Mouse (Mus musculus) embryonic facial prominence, embryonic 15.5 days (tissue): ENCODE measurements at regions not wholly inside any gene's neighbourhood (a gene's known extent, or its start where the extent isn't known, plus 50 kb on each side); places are given as distances from the start of the nearest gene placed in this dataset.

ENCODE experiments used
- ATAC-seq: fragments of 200-750 bp; cut with Nextera tagmentation; 2 replicates; pipeline ENCODE4 v1.8.0; 2017; ENCODE audit warnings: low read depth, moderate TSS enrichment; ENCODE audit not compliant: insufficient number of reproducible peaks, low FRiP score, low TSS enrichment
- H3K27ac ChIP-seq: fragments of 300-500 bp; sonication (generic); replicated peaks from 2 replicates; pipeline ENCODE4 v1.5.1; 2015; ENCODE audit warnings: mild to moderate bottlenecking, inconsistent platforms
- H3K27me3 ChIP-seq: fragments of 300-500 bp; sonication (generic); 2 replicates; pipeline ENCODE4 v1.6.1; 2015; ENCODE audit warnings: inconsistent platforms
- H3K36me3 ChIP-seq: fragments of 300-500 bp; sonication (generic); 2 replicates; pipeline ENCODE4 v1.6.1; 2015; ENCODE audit warnings: mild to moderate bottlenecking, inconsistent platforms
- H3K4me1 ChIP-seq: fragments of 300-500 bp; sonication (generic); 2 replicates; pipeline ENCODE4 v1.6.1; 2015; ENCODE audit warnings: inconsistent platforms
- H3K4me2 ChIP-seq: fragments of 300-500 bp; sonication (generic); replicated peaks from 2 replicates; pipeline ENCODE4 v1.6.1; 2015; ENCODE audit warnings: mild to moderate bottlenecking, inconsistent platforms
- H3K4me3 ChIP-seq: fragments of 300-500 bp; sonication (generic); replicated peaks from 2 replicates; pipeline ENCODE4 v1.5.1; 2015; ENCODE audit warnings: mild to moderate bottlenecking, inconsistent platforms
- H3K9ac ChIP-seq: fragments of 300-500 bp; sonication (generic); 2 replicates; pipeline ENCODE4 v1.6.1; 2015; ENCODE audit warnings: inconsistent platforms
- H3K9me3 ChIP-seq: fragments of 300-500 bp; sonication (generic); replicated peaks from 2 replicates; pipeline ENCODE4 v1.6.1; 2016; ENCODE audit warnings: inconsistent platforms
- WGBS: fragments of 180-500 bp; shearing (Covaris S2); methylation state at CpG from one replicate; pipeline ENCODE4 v1.1.7; 2015; 5-methylcytosine and 5-hydroxymethylcytosine counted together

- no peaks in the 10 kb centered on the region for H3K36me3 ChIP-seq
- H3K4me1 ChIP-seq: no peaks in the 10 kb centered on the region
- H3K27ac ChIP-seq: no peak overlapping the region
- no peaks in the 10 kb centered on the region for H3K9me3 ChIP-seq
- H3K9ac ChIP-seq: no peak overlapping the region
- no peaks in the 10 kb centered on the region for H3K27me3 ChIP-seq
- WGBS: 12% methylated on average over 1 of the region's 1 CpGs
- ATAC-seq: no peak
- no peak overlapping the region for H3K4me2 ChIP-seq
- no peak overlapping the region for H3K4me3 ChIP-seq
Measured at GRCm38 (mm10) chr13:102521427-102521826, 171.9 kb upstream of the Cd180 start.

GRCm38 (mm10) chr13:102522080-102522479 lies 171.3 kb upstream of the Cd180 start:
- Histone ChIP-seq H3K27ac (no peak overlapping the region), H3K27me3 (no peaks in the 10 kb centered on the region), H3K36me3 (no peaks in the 10 kb centered on the region), H3K4me2 (no peak overlapping the region), H3K9me3 (no peaks in the 10 kb centered on the region), H3K4me3 (no peak overlapping the region), H3K9ac (no peak overlapping the region), H3K4me1 (no peaks in the 10 kb centered on the region)
- ATAC-seq: no peak
- WGBS: 76% methylated on average over 1 of the region's 1 CpGs

DNA sequence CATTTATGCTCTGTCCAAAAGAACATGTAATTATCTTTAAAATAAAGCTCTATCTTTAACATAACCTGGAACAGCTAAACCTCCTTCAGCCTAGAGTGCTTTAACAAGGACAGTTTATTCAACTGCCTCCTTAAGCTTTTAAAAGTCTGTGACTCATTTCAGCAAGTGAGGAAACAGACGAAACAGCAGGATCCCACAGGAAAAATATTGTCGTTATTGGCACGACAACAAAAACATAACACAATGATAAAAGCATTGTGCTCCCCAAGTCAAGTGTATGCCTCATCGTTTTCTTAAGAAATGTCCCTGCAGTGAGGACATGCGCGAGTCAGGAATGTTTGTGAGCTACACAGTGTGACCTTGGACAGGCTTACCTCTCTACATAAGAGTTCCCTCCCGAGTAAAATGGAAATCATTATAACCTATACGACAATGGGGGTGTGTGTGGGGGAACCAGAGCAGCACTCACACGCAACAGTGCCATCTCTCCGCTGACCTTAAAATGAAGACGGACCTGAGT lies 166.7 kb upstream of the Cd180 start:
- ATAC-seq: no peak
- WGBS: 66% methylated on average over 11 of the region's 11 CpGs

DNA sequence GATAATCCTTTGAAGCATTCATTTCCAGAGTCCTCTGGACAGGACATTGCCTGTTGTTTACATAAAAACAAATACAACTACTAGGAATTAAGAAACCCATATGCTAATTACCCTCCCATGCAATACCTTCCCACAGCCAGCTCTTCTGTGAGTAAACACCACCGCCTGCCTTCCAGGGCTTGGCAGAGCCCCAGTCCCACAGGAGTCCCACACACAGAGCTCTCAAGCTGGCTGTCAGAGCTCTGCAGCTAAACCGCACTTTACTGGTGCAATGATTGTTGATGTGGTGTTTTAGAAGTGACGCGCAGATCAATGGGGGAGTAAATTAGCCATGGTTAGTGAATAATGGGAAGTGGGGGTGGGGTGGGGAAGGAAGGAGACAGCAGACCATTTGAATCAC lies 159.6 kb upstream of the Cd180 start:
- peaks cover 27% of the 10 kb centered on the region for H3K4me1 ChIP-seq
- 8% methylated on average over 4 of the region's 4 CpGs for WGBS
- H3K9ac ChIP-seq: no peak overlapping the region
- H3K27me3 ChIP-seq: no peaks in the 10 kb centered on the region
- no peak overlapping the region for H3K4me3 ChIP-seq
- no peaks in the 10 kb centered on the region for H3K9me3 ChIP-seq
- 0 out of 2 replicates have a peak overlapping the region, but pooled peaks have one; percentile 28 for H3K27ac ChIP-seq
- 0 out of 2 replicates have a peak overlapping the region, but pooled peaks have one; percentile 5 for H3K4me2 ChIP-seq
- peak; percentile 58; the same call in 1 of the 2 replicates for ATAC-seq
- no peaks in the 10 kb centered on the region for H3K36me3 ChIP-seq

More for the DNA sequence above, 166.7 kb upstream of the Cd180 start:
- no peak overlapping the region for H3K4me3 ChIP-seq
- H3K4me1 ChIP-seq: no peaks in the 10 kb centered on the region
- H3K27me3 ChIP-seq: no peaks in the 10 kb centered on the region
- no peak overlapping the region for H3K9ac ChIP-seq
- no peaks in the 10 kb centered on the region for H3K9me3 ChIP-seq
- H3K4me2 ChIP-seq: no peak overlapping the region
- H3K27ac ChIP-seq: no peak overlapping the region
- no peaks in the 10 kb centered on the region for H3K36me3 ChIP-seq

GRCm38 (mm10) chr13:102537424-102538242 lies 155.7 kb upstream of the Cd180 start:
- WGBS: 12% methylated on average over 19 of the region's 19 CpGs
- no peak overlapping the region for H3K9ac ChIP-seq
- peak overlapping the region; percentile 24; the same call in 1 of the 2 replicates for H3K27ac ChIP-seq
- no peaks in the 10 kb centered on the region for H3K27me3 ChIP-seq
- peak overlapping the region; percentile 14 for H3K4me3 ChIP-seq
- H3K4me1 ChIP-seq: peaks cover 27% of the 10 kb centered on the region
- H3K4me2 ChIP-seq: peak overlapping the region; percentile 35
- no peaks in the 10 kb centered on the region for H3K9me3 ChIP-seq
- ATAC-seq: peak; percentile 51
- H3K36me3 ChIP-seq: no peaks in the 10 kb centered on the region

DNA sequence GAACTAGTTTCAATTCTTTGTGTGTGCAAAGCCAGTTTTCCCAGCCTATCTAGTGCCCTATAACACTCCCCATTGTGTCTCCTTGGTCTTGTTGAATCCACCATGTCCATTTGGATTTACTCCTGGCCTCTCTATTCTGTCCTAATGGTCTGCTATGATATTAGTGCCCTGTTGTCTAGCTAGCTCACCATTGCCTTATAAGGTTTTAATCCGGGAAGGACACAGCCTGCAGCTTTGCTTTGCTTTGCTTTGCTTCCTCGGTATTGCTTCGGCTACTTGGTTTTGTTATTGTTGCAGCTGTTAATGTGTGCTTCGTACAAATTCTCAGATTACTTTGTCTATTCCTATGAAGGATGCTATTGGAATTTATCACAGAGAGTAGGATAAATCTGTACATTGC lies 152.9 kb upstream of the Cd180 start:
- Histone ChIP-seq H3K9me3 (no peaks in the 10 kb centered on the region), H3K36me3 (no peaks in the 10 kb centered on the region), H3K4me2 (no peak overlapping the region), H3K9ac (no peak overlapping the region), H3K4me1 (peaks cover 11% of the 10 kb centered on the region), H3K27me3 (no peaks in the 10 kb centered on the region), H3K27ac (no peak overlapping the region), H3K4me3 (no peak overlapping the region)
- WGBS: 81% methylated on average over 4 of the region's 4 CpGs
- ATAC-seq: no peak

DNA sequence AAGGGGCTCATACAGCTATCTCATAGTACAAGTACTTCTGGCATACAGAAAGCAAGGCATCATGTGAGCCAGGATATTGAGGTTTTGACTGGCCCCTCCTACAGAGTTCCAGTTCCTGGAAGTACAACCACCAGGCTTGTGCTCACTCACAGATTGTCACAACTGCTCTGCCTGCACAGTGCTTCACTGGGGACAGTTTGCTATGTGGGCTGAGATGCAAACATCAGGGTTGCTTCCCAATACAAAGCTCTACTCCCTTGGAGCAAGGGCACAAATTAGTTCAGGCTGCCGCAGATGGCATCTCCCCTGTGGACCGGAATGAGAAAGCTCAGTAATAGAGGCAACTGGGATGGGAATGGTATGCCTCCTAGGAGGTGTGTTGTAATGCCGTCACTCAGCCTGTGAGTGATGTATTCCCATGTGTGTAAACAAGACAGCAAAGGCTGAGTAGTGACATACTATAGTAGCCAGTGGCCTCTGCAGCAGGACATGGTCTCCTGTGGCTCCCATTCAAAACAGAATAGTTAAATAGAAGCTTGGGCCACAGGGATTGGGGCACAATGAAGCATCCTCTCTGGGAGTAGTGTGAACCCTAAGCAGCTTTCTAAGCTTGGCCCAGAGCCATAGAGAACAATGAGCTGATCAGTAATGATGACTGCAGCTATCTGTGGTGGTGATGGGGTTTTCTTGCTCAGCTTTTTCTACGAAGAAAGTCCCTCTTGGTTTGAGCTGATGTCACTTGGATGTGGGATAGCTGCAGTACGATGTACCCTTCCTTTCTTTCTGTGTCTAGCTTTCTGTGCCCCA lies 148.8 kb upstream of the Cd180 start:
- no peak overlapping the region for H3K9ac ChIP-seq
- 0 out of 2 replicates have a peak, but pooled peaks have one; percentile 57 for ATAC-seq
- H3K9me3 ChIP-seq: no peaks in the 10 kb centered on the region
- H3K4me3 ChIP-seq: no peak overlapping the region
- WGBS: 61% methylated on average over 5 of the region's 5 CpGs
- H3K27me3 ChIP-seq: no peaks in the 10 kb centered on the region
- no peak overlapping the region for H3K4me2 ChIP-seq
- H3K27ac ChIP-seq: no peak overlapping the region
- no peaks in the 10 kb centered on the region for H3K4me1 ChIP-seq
- no peaks in the 10 kb centered on the region for H3K36me3 ChIP-seq

DNA sequence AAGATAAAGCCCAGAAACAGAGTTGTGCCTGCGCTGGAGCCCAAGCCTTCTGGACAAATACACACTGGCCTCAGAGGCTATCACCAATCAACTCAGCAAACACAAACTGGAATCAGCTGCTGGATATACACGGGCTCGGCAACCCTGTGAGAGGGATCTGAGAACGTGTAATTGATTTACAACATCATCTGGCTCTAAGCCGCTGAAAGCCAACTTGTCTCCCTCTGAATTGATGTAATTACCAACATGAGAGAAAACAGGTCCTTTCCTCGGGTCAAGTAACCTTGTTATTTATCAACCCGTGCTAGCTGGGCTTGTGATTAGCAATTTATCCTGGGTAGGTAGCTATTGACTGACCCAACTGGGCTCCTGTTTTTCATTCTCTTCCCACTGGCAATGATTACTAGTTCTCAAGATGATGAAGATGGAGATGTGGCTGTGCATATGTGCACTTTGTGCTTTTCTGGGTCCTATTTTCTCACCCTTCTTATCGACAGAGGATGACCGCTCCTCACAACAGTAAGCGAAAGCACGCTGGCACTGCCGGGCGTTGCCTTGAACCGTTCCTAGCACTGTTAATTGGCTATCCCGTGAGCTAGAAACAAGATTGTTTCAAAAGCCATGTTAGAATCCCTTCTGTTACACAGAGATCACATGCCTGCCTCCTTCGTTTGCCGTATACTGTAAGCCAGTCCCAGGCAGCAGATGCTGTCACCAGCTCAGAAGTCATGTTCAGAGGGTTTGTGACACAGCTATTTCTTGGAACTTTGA lies 147.3 kb upstream of the Cd180 start:
- Histone ChIP-seq H3K4me1 (no peaks in the 10 kb centered on the region), H3K4me3 (no peak overlapping the region), H3K9ac (no peak overlapping the region), H3K36me3 (no peaks in the 10 kb centered on the region), H3K9me3 (no peaks in the 10 kb centered on the region), H3K27me3 (no peaks in the 10 kb centered on the region), H3K4me2 (no peak overlapping the region), H3K27ac (no peak overlapping the region)
- WGBS: 36% methylated on average over 17 of the region's 17 CpGs
- ATAC-seq: no peak

DNA sequence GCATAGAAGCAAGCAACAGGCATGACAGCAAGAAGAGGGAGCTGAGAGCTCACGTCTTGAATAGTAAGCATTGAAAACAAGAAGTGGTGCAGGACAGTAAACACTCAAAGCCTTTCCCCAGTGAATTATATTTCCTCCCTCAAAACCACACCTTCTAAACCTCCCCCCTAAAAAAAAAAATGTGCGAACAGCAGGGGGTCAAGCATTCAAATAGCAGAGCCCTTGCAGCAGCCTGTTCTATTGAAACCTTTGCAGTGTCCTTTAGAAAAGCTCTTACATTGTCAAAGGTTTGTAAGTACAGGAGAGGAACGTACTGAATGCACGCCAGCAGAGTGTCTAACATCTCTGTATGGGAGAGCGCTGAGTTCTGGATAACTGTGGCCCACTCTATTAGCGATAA lies 145.1 kb upstream of the Cd180 start:
- no peaks in the 10 kb centered on the region for H3K4me1 ChIP-seq
- H3K27ac ChIP-seq: no peak overlapping the region
- no peak overlapping the region for H3K4me2 ChIP-seq
- no peak overlapping the region for H3K4me3 ChIP-seq
- H3K9ac ChIP-seq: no peak overlapping the region
- 63% methylated on average over 6 of the region's 6 CpGs for WGBS
- H3K36me3 ChIP-seq: no peaks in the 10 kb centered on the region
- ATAC-seq: no peak
- no peaks in the 10 kb centered on the region for H3K9me3 ChIP-seq
- no peaks in the 10 kb centered on the region for H3K27me3 ChIP-seq

DNA sequence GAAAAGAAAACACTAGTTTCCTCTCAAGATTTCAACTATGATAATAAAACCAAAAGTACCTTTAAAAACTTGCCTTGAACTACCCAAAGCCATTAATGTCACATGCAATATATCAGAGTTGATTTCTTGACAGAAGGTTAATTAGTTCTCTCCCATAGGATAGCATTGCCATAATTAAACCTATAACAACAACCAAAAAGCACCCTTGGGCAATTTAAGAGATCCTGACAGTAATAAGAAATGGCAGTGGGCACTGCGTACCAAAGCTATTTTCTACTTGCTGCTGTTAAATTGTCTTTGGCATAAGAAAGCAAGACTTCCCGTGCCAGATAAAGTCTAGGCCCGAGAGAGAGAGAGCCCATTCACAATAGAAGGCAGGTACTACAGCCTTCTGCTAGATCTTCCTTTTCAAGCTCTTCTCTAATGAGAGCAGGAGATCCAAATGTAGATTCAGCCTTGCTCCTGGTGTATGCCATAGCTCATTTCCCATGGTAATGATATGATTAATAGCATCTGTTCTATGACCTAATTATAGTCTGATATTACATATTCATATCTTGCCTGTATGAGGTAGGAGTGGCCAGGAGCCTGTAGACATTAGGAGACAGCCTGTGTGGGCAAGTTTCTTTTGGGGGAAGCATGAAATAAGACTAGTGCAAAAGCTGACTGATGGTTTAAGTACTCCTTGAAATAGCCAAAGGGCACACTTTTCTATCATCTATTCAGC lies 126.3 kb upstream of the Cd180 start:
- no peak for ATAC-seq
- H3K36me3 ChIP-seq: no peaks in the 10 kb centered on the region
- H3K27me3 ChIP-seq: no peaks in the 10 kb centered on the region
- H3K4me2 ChIP-seq: no peak overlapping the region
- H3K4me3 ChIP-seq: no peak overlapping the region
- no peaks in the 10 kb centered on the region for H3K4me1 ChIP-seq
- H3K9ac ChIP-seq: no peak overlapping the region
- WGBS: 38% methylated on average over 3 of the region's 3 CpGs
- H3K9me3 ChIP-seq: no peaks in the 10 kb centered on the region
- no peak overlapping the region for H3K27ac ChIP-seq
